In genomic region chr5:112382641-112383330, GRCm38 (mm10) we compare ENCODE assay signal across 11 mouse cellular contexts. TPM values are rescaled to one million over a fixed set of nuclear protein-coding genes. Genes with fewer than 3 reads are reported as not detected.
DNase-seq lines count a peak whose midpoint lies in the region; ATAC-seq and TF ChIP-seq lines count a peak whose summit lies in the region.
"Had no signal": no experiment of that assay in that cellular context is flagged by ENCODE, and none has a peak within 500 bp of the region (broad histone marks: within the 10 kb centered on the region; RNA-seq: fewer than 3 reads in every experiment).

No protein-coding gene starts in this region.

- H3K4me3 ChIP-seq in intestine, embryonic 15.5 days (replicated peaks): no peak overlapping the region
- H3K4me3 ChIP-seq in intestine, postnatal 0 days (ENCODE audit: low read depth, low read length): no peak overlapping the region
- no peak overlapping the region for H3K4me3 ChIP-seq in forebrain, embryonic 16.5 days (replicated peaks; ENCODE audit: low read length)
- H3K4me3 ChIP-seq in limb, embryonic 13.5 days: no peak overlapping the region
- H3K4me3 ChIP-seq in stomach, embryonic 16.5 days (replicated peaks; ENCODE audit: low read length): no peak overlapping the region
- H3K4me3 ChIP-seq: erythroblast, embryonic 14.5 days; liver, embryonic 15.5 days had no signal

- no peak overlapping the region for H3K9ac ChIP-seq in intestine, embryonic 15.5 days
- H3K9ac ChIP-seq in intestine, postnatal 0 days (ENCODE audit: low read depth, low read length): no peak overlapping the region
- H3K9ac ChIP-seq in forebrain, embryonic 16.5 days (replicated peaks; ENCODE audit: low read depth, low read length): no peak overlapping the region
- H3K9ac ChIP-seq in limb, embryonic 13.5 days: no peak overlapping the region; the same call in 1 of the 2 replicates
- H3K9ac ChIP-seq in stomach, embryonic 16.5 days (ENCODE audit: low read length): 0 out of 2 replicates have a peak overlapping the region, but pooled peaks have one; percentile 11
- H3K9ac ChIP-seq: liver, embryonic 15.5 days had no signal

- ATAC-seq in intestine, embryonic 15.5 days: 0 out of 2 replicates have a peak, but pooled peaks have one; percentile 33
- no peak for ATAC-seq in intestine, postnatal 0 days
- peak; percentile 37; the same call in 1 of the 2 replicates for ATAC-seq in forebrain, embryonic 16.5 days
- ATAC-seq in limb, embryonic 13.5 days (ENCODE audit: low FRiP score, low read depth): peak; percentile 80
- peak; percentile 38; the same call in 1 of the 2 replicates for ATAC-seq in stomach, embryonic 16.5 days (ENCODE audit: insufficient read depth, low FRiP score)
- ATAC-seq in megakaryocyte, adult 5-6 weeks (ENCODE audit: poor library complexity, severe bottlenecking): no peak
- no peak for ATAC-seq in activated CD4-positive, CD25-positive, alpha-beta regulatory T cell, adult 4 months

- 0 out of 2 replicates have a peak overlapping the region, but pooled peaks have one; percentile 27 for H3K27ac ChIP-seq in intestine, embryonic 15.5 days
- no peak overlapping the region for H3K27ac ChIP-seq in intestine, postnatal 0 days (ENCODE audit: low read depth, low read length)
- no peak overlapping the region for H3K27ac ChIP-seq in forebrain, embryonic 16.5 days (ENCODE audit: low read length)
- H3K27ac ChIP-seq in limb, embryonic 13.5 days: peak overlapping the region; percentile 55; the same call in 1 of the 2 replicates
- peak overlapping the region; percentile 30; the same call in 1 of the 2 replicates for H3K27ac ChIP-seq in stomach, embryonic 16.5 days (ENCODE audit: low read length)
- H3K27ac ChIP-seq: liver, embryonic 15.5 days had no signal

- no peaks in the 10 kb centered on the region for H3K9me3 ChIP-seq in intestine, embryonic 15.5 days
- no peaks in the 10 kb centered on the region for H3K9me3 ChIP-seq in intestine, postnatal 0 days (ENCODE audit: control insufficient read depth)
- no peaks in the 10 kb centered on the region for H3K9me3 ChIP-seq in forebrain, embryonic 16.5 days (ENCODE audit: control insufficient read depth, low read length)
- no peaks in the 10 kb centered on the region for H3K9me3 ChIP-seq in limb, embryonic 13.5 days
- H3K9me3 ChIP-seq in stomach, embryonic 16.5 days (replicated peaks; ENCODE audit: control insufficient read depth, low read length): no peaks in the 10 kb centered on the region
- H3K9me3 ChIP-seq: G1E; liver, embryonic 15.5 days had no signal

- no peak for TF ChIP-seq CTCF in intestine, postnatal 0 days (IDR thresholded peaks at IDR 0.05; ENCODE audit: low read depth)

- 38% methylated on average over 17 of the region's 17 CpGs for WGBS in intestine, embryonic 15.5 days
- 34% methylated on average over 17 of the region's 17 CpGs for whole genome bisulfite sequencing in intestine, postnatal 0 days
- WGBS in forebrain, embryonic 16.5 days: 60% methylated on average over 16 of the region's 17 CpGs
- WGBS in limb, embryonic 13.5 days: 46% methylated on average over 16 of the region's 17 CpGs
- 36% methylated on average over 16 of the region's 17 CpGs for WGBS in stomach, embryonic 16.5 days

- no peaks in the 10 kb centered on the region for H3K27me3 ChIP-seq in intestine, embryonic 15.5 days (replicated peaks)
- no peaks in the 10 kb centered on the region for H3K27me3 ChIP-seq in intestine, postnatal 0 days (replicated peaks; ENCODE audit: control insufficient read depth, insufficient read depth, low read length)
- no peaks in the 10 kb centered on the region for H3K27me3 ChIP-seq in forebrain, embryonic 16.5 days (replicated peaks; ENCODE audit: control insufficient read depth, insufficient read depth, low read length)
- H3K27me3 ChIP-seq in limb, embryonic 13.5 days: no peaks in the 10 kb centered on the region
- H3K27me3 ChIP-seq in stomach, embryonic 16.5 days (ENCODE audit: control insufficient read depth, insufficient read depth, low read length): no peaks in the 10 kb centered on the region
- H3K27me3 ChIP-seq: liver, embryonic 15.5 days had no signal

- DNase-seq in adrenal gland, postnatal 10 days: peak; percentile 83

- 0 out of 2 replicates have a peak, but pooled peaks cover 5% of the 10 kb centered on the region for H3K36me3 ChIP-seq in intestine, embryonic 15.5 days
- peaks cover 20% of the 10 kb centered on the region; the same call in 1 of the 2 replicates for H3K36me3 ChIP-seq in intestine, postnatal 0 days (ENCODE audit: control insufficient read depth, insufficient read depth)
- peaks cover 18% of the 10 kb centered on the region for H3K36me3 ChIP-seq in forebrain, embryonic 16.5 days (ENCODE audit: control insufficient read depth, insufficient read depth)
- peaks cover 61% of the 10 kb centered on the region for H3K36me3 ChIP-seq in limb, embryonic 13.5 days
- no peaks in the 10 kb centered on the region for H3K36me3 ChIP-seq in stomach, embryonic 16.5 days (ENCODE audit: control insufficient read depth, insufficient read depth, low read length)

- H3K4me2 ChIP-seq in intestine, embryonic 15.5 days (replicated peaks): no peak overlapping the region
- no peak overlapping the region for H3K4me2 ChIP-seq in intestine, postnatal 0 days (replicated peaks; ENCODE audit: low read depth)
- no peak overlapping the region for H3K4me2 ChIP-seq in forebrain, embryonic 16.5 days (ENCODE audit: low read length)
- no peak overlapping the region for H3K4me2 ChIP-seq in limb, embryonic 13.5 days (replicated peaks)
- no peak overlapping the region for H3K4me2 ChIP-seq in stomach, embryonic 16.5 days (ENCODE audit: low read depth, low read length)
- H3K4me2 ChIP-seq: liver, embryonic 15.5 days had no signal

- no peaks in the 10 kb centered on the region; the same call in 1 of the 2 replicates for H3K4me1 ChIP-seq in intestine, embryonic 15.5 days (replicated peaks)
- no peaks in the 10 kb centered on the region for H3K4me1 ChIP-seq in intestine, postnatal 0 days (replicated peaks; ENCODE audit: control insufficient read depth, insufficient read depth, low read length)
- peaks cover 12% of the 10 kb centered on the region for H3K4me1 ChIP-seq in forebrain, embryonic 16.5 days (replicated peaks; ENCODE audit: control insufficient read depth, insufficient read depth, low read length)
- peaks cover 14% of the 10 kb centered on the region for H3K4me1 ChIP-seq in limb, embryonic 13.5 days
- peaks cover 10% of the 10 kb centered on the region; the same call in 1 of the 2 replicates for H3K4me1 ChIP-seq in stomach, embryonic 16.5 days (ENCODE audit: control insufficient read depth, insufficient read depth, low read length)

RNA-seq across cellular contexts. Expression of gene Asphd2, which starts 11.9 kb away (rescaled TPM):
- 8.5 and 10.1 TPM in 2 replicates for polyA plus RNA-seq in intestine, embryonic 15.5 days (2015; fragmentation: Nextera tagmentation; extraction: Ambion mirVana)
- polyA plus RNA-seq in intestine, postnatal 0 days (2015; fragmentation: Nextera tagmentation; extraction: Ambion mirVana): 3.1 and 4.6 TPM in 2 replicates
- 1 to 10 TPM; 3.4 to 4.8 TPM for total RNA-seq in adrenal gland, postnatal 10 days (2021)
- polyA plus RNA-seq in forebrain, embryonic 16.5 days (2015; fragmentation: Nextera tagmentation; extraction: Ambion mirVana): 41.1 and 43.8 TPM in 2 replicates
- polyA plus RNA-seq in limb, embryonic 13.5 days (2015; fragmentation: Nextera tagmentation; extraction: Ambion mirVana): 19.1 and 23.7 TPM in 2 replicates
- 2.3 and 3.3 TPM in 2 replicates for polyA plus RNA-seq in stomach, embryonic 16.5 days (2015; fragmentation: Nextera tagmentation; extraction: Ambion mirVana)
- not detected in 2 replicates for total RNA-seq in megakaryocyte, adult 5-6 weeks (2015)
- not detected in 2 replicates for total RNA-seq in megakaryocyte, adult 5-6 weeks (2017)
- not detected for polyA plus RNA-seq in activated CD4-positive, CD25-positive, alpha-beta regulatory T cell, adult 4 months (2017; shearing (Covaris generic))
- polyA plus RNA-seq: erythroblast, embryonic 14.5 days; G1E had no signal

RNA-seq across cellular contexts. Expression of gene Gm6583, which starts 27.0 kb away (rescaled TPM):
- 0.16 and 0.23 TPM in 2 replicates for polyA plus RNA-seq in intestine, embryonic 15.5 days (2015; fragmentation: Nextera tagmentation; extraction: Ambion mirVana)
- 0.12 TPM in 1 of 2 replicates, not detected in the other for polyA plus RNA-seq in intestine, postnatal 0 days (2015; fragmentation: Nextera tagmentation; extraction: Ambion mirVana)
- total RNA-seq in adrenal gland, postnatal 10 days (2021): under 1 TPM; 0.15 to 0.18 TPM
- 0.09 and 0.17 TPM in 2 replicates for polyA plus RNA-seq in forebrain, embryonic 16.5 days (2015; fragmentation: Nextera tagmentation; extraction: Ambion mirVana)
- 0.18 and 0.24 TPM in 2 replicates for polyA plus RNA-seq in limb, embryonic 13.5 days (2015; fragmentation: Nextera tagmentation; extraction: Ambion mirVana)
- polyA plus RNA-seq in stomach, embryonic 16.5 days (2015; fragmentation: Nextera tagmentation; extraction: Ambion mirVana): 0.16 and 0.19 TPM in 2 replicates
- 0.23 TPM in 1 of 2 replicates, not detected in the other for total RNA-seq in megakaryocyte, adult 5-6 weeks (2015)
- 0.73 and 1.2 TPM in 2 replicates for total RNA-seq in megakaryocyte, adult 5-6 weeks (2017)
- not detected for polyA plus RNA-seq in activated CD4-positive, CD25-positive, alpha-beta regulatory T cell, adult 4 months (2017; shearing (Covaris generic))
- total RNA-seq: G1E had no signal
- polyA plus RNA-seq: G1E had no signal

RNA-seq across cellular contexts. Expression of gene Hps4, which starts 39.9 kb away (rescaled TPM):
- polyA plus RNA-seq in intestine, embryonic 15.5 days (2015; fragmentation: Nextera tagmentation; extraction: Ambion mirVana): 38.7 and 41.8 TPM in 2 replicates
- 28.8 and 37.3 TPM in 2 replicates for polyA plus RNA-seq in intestine, postnatal 0 days (2015; fragmentation: Nextera tagmentation; extraction: Ambion mirVana)
- total RNA-seq in adrenal gland, postnatal 10 days (2021): 10 to 100 TPM; 25.7 to 29.6 TPM
- 30.1 and 37.6 TPM in 2 replicates for polyA plus RNA-seq in forebrain, embryonic 16.5 days (2015; fragmentation: Nextera tagmentation; extraction: Ambion mirVana)
- 42.5 and 43.6 TPM in 2 replicates for polyA plus RNA-seq in limb, embryonic 13.5 days (2015; fragmentation: Nextera tagmentation; extraction: Ambion mirVana)
- 30.2 and 36.4 TPM in 2 replicates for polyA plus RNA-seq in stomach, embryonic 16.5 days (2015; fragmentation: Nextera tagmentation; extraction: Ambion mirVana)
- total RNA-seq in megakaryocyte, adult 5-6 weeks (2015): 14.7 and 18.8 TPM in 2 replicates
- 13.4 and 14.9 TPM in 2 replicates for total RNA-seq in megakaryocyte, adult 5-6 weeks (2017)
- 10 to 100 TPM; 15.2 to 18.3 TPM for polyA plus RNA-seq in activated CD4-positive, CD25-positive, alpha-beta regulatory T cell, adult 4 months (2017; shearing (Covaris generic))

RNA-seq across cellular contexts. Expression of gene Srrd, which starts 39.9 kb away (rescaled TPM):
- 32.2 and 35.4 TPM in 2 replicates for polyA plus RNA-seq in intestine, embryonic 15.5 days (2015; fragmentation: Nextera tagmentation; extraction: Ambion mirVana)
- polyA plus RNA-seq in intestine, postnatal 0 days (2015; fragmentation: Nextera tagmentation; extraction: Ambion mirVana): 15.4 and 19.0 TPM in 2 replicates
- 10 to 100 TPM; 15.7 to 25.8 TPM for total RNA-seq in adrenal gland, postnatal 10 days (2021)
- 52.6 and 62.5 TPM in 2 replicates for polyA plus RNA-seq in forebrain, embryonic 16.5 days (2015; fragmentation: Nextera tagmentation; extraction: Ambion mirVana)
- 47.8 and 51.5 TPM in 2 replicates for polyA plus RNA-seq in limb, embryonic 13.5 days (2015; fragmentation: Nextera tagmentation; extraction: Ambion mirVana)
- polyA plus RNA-seq in stomach, embryonic 16.5 days (2015; fragmentation: Nextera tagmentation; extraction: Ambion mirVana): 30.2 and 30.8 TPM in 2 replicates
- 31.2 and 35.1 TPM in 2 replicates for total RNA-seq in megakaryocyte, adult 5-6 weeks (2015)
- total RNA-seq in megakaryocyte, adult 5-6 weeks (2017): 20.7 and 21.7 TPM in 2 replicates
- 1 to 10 TPM; 1.5 to 2.7 TPM for polyA plus RNA-seq in activated CD4-positive, CD25-positive, alpha-beta regulatory T cell, adult 4 months (2017; shearing (Covaris generic))

RNA-seq across cellular contexts. Expression of gene Tfip11, which starts 56.6 kb away (rescaled TPM):
- 25.5 and 26.2 TPM in 2 replicates for polyA plus RNA-seq in intestine, embryonic 15.5 days (2015; fragmentation: Nextera tagmentation; extraction: Ambion mirVana)
- 13.6 and 14.3 TPM in 2 replicates for polyA plus RNA-seq in intestine, postnatal 0 days (2015; fragmentation: Nextera tagmentation; extraction: Ambion mirVana)
- 10 to 100 TPM; 28.4 to 32.3 TPM for total RNA-seq in adrenal gland, postnatal 10 days (2021)
- 34.7 and 36.7 TPM in 2 replicates for polyA plus RNA-seq in forebrain, embryonic 16.5 days (2015; fragmentation: Nextera tagmentation; extraction: Ambion mirVana)
- polyA plus RNA-seq in limb, embryonic 13.5 days (2015; fragmentation: Nextera tagmentation; extraction: Ambion mirVana): 32.6 and 34.8 TPM in 2 replicates
- 27.6 and 28.0 TPM in 2 replicates for polyA plus RNA-seq in stomach, embryonic 16.5 days (2015; fragmentation: Nextera tagmentation; extraction: Ambion mirVana)
- 11.3 and 11.7 TPM in 2 replicates for total RNA-seq in megakaryocyte, adult 5-6 weeks (2015)
- 11.6 and 14.5 TPM in 2 replicates for total RNA-seq in megakaryocyte, adult 5-6 weeks (2017)
- polyA plus RNA-seq in activated CD4-positive, CD25-positive, alpha-beta regulatory T cell, adult 4 months (2017; shearing (Covaris generic)): 10 to 100 TPM; 11.8 to 18.4 TPM

Comparison
In these comparisons a context has a peak if more than half of its experiments do, and no peak if none do; other contexts are left out.
1. ATAC-seq: peak in intestine, embryonic 15.5 days (single experiment), forebrain, embryonic 16.5 days (single experiment), limb, embryonic 13.5 days (single experiment) and stomach, embryonic 16.5 days (single experiment); none in intestine, postnatal 0 days (single experiment), megakaryocyte, adult 5-6 weeks (single experiment) and activated CD4-positive, CD25-positive, alpha-beta regulatory T cell, adult 4 months (single experiment).
2. H3K27ac ChIP-seq: peak in intestine, embryonic 15.5 days (single experiment), limb, embryonic 13.5 days (single experiment) and stomach, embryonic 16.5 days (single experiment); none in intestine, postnatal 0 days (single experiment) and forebrain, embryonic 16.5 days (single experiment).